Mouse (Mus musculus) lung, postnatal 0 days (tissue): ENCODE measurements around the gene Plxna1.

Source experiments
- CTCF ChIP-seq: IDR thresholded peaks from 2 replicates; pipeline ENCODE4 v1.5.1; 2016; ENCODE audit warnings: antibody characterized with exemption, mild to moderate bottlenecking
- EP300 ChIP-seq: IDR thresholded peaks from 2 replicates; pipeline ENCODE4 v1.6.1; 2016; ENCODE audit warnings: antibody characterized with exemption, mild to moderate bottlenecking, control low read depth

GRCm38 (mm10) chr6:89267181-89267580 lies 95.2 kb downstream of the Plxna1 start:
- TF ChIP-seq CTCF: no peak
- no peak for TF ChIP-seq EP300
